Mouse (Mus musculus) bone marrow macrophage, adult 2 months (primary cell): ENCODE measurements around the gene Mmrn2. TPM values are rescaled to one million over a fixed set of nuclear protein-coding genes. Genes with fewer than 3 reads are reported as not detected.

Source experiments
- H3K27ac ChIP-seq: 2 replicates; pipeline ENCODE4 v1.5.1; 2012; ENCODE audit warnings: low read depth, low read length; ENCODE audit not compliant: insufficient read depth
- H3K4me1 ChIP-seq: 2 replicates; pipeline ENCODE4 v1.6.1; 2012; ENCODE audit warnings: low read length; ENCODE audit not compliant: control insufficient read depth, insufficient read depth
- H3K4me3 ChIP-seq: 2 replicates; pipeline ENCODE4 v1.5.1; 2012; ENCODE audit warnings: mild to moderate bottlenecking, low read length, moderate library complexity; ENCODE audit not compliant: insufficient read depth
- CTCF ChIP-seq: IDR thresholded peaks from 2 replicates; pipeline ENCODE4 v1.5.1; 2012; ENCODE audit warnings: low read depth, mild to moderate bottlenecking, low read length, moderate library complexity
- POLR2A ChIP-seq: IDR thresholded peaks from 2 replicates; pipeline ENCODE4 v1.6.1; 2012; ENCODE audit warnings: mild to moderate bottlenecking, low read depth, low read length, borderline replicate concordance
- polyA plus RNA-seq: library from polyadenylated mRNA; stranded (reverse); fragments of >200 nt; gene quantifications from 2 replicates; pipeline ENCODE4 v1.2.4, GENCODE M21; 2012; ENCODE audit not compliant: missing spikeins, insufficient read depth, insufficient read length

Gene Mmrn2
- polyA plus RNA-seq = not detected in 2 replicates

GRCm38 (mm10) chr14:34375415-34375904, at the start of gene Mmrn2:
Gene Mmrn2, plus strand, starts transcription at chr14:34375465.
- Histone ChIP-seq H3K4me1 (no peaks in the 10 kb centered on the region), H3K4me3 (no peak within 1 kb of the TSS), H3K27ac (no peak within 1 kb of the TSS)
- TF ChIP-seq CTCF = no peak
- no peak for TF ChIP-seq POLR2A

GRCm38 (mm10) chr14:34326606-34327005, 48.7 kb upstream of the Mmrn2 start:
- H3K4me3 ChIP-seq = no peak overlapping the region
- TF ChIP-seq POLR2A (no peak), CTCF (no peak)
- H3K27ac ChIP-seq = no peak overlapping the region
- H3K4me1 ChIP-seq = no peaks in the 10 kb centered on the region

GRCm38 (mm10) chr14:34327618-34328017, 47.6 kb upstream of the Mmrn2 start:
- no peak overlapping the region for H3K4me3 ChIP-seq
- H3K4me1 ChIP-seq = no peaks in the 10 kb centered on the region
- H3K27ac ChIP-seq = no peak overlapping the region
- TF ChIP-seq CTCF (no peak), POLR2A (no peak)

DNA sequence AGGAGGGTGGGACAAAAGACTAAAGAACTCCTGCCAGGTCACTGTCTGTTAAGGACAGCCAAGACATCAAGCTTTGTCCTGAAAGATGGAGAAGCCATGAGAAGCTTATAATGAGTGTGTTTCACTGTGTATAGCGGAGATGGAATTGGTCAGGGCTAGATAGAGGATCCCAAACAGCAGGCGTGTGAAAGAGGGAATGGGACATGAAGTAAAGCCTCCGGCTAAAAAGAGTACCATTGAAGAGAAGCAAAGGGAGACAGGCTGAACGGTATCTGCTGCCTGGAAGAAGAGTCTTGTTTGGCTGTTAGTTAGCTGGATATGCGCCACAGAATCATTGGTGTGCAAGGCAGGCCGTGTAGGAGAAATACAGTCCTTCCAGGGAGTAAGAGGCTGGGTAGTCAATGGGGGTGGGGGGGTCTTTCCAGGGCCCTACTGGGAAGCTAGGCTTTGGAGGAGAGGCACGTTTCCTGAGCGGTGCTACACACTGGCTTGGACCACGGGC, 44.6 kb upstream of the Mmrn2 start:
- H3K4me1 ChIP-seq = no peaks in the 10 kb centered on the region
- TF ChIP-seq CTCF (no peak), POLR2A (no peak)
- no peak overlapping the region for H3K4me3 ChIP-seq
- H3K27ac ChIP-seq = no peak overlapping the region

DNA sequence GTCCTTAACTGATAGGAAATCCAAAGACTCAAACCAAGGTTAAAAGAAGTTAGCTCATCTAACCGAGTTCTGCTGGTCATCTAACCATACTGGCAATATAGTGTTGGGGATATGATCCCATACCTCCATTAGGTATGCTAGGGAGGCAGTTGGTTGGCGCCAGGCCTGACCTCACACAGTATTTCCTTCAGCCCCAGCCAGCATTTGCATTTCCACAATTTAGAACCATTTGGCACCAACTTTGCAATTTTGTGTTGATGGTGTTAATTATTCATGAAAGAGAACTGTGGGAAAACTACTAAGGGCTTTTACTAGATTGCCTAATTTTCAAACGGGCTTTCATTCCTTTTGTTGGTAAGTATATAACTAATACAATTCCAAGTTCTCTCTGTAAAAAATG, 43.4 kb upstream of the Mmrn2 start:
- no peak overlapping the region for H3K4me3 ChIP-seq
- peaks cover 3% of the 10 kb centered on the region for H3K4me1 ChIP-seq
- TF ChIP-seq CTCF = no peak
- no peak for TF ChIP-seq POLR2A
- H3K27ac ChIP-seq = no peak overlapping the region

- Histone ChIP-seq H3K4me3 (no peak overlapping the region), H3K27ac (no peak overlapping the region), H3K4me1 (peaks cover 3% of the 10 kb centered on the region)
- no peak for TF ChIP-seq CTCF
- TF ChIP-seq POLR2A = no peak
These were observed 42.8 kb upstream of the Mmrn2 start for GRCm38 (mm10) chr14:34332476-34332875.

- Histone ChIP-seq H3K4me3 (no peak overlapping the region), H3K4me1 (peaks cover 12% of the 10 kb centered on the region), H3K27ac (no peak overlapping the region)
- TF ChIP-seq POLR2A (no peak), CTCF (no peak)
These were observed 35.8 kb upstream of the Mmrn2 start for GRCm38 (mm10) chr14:34339446-34339845.

DNA sequence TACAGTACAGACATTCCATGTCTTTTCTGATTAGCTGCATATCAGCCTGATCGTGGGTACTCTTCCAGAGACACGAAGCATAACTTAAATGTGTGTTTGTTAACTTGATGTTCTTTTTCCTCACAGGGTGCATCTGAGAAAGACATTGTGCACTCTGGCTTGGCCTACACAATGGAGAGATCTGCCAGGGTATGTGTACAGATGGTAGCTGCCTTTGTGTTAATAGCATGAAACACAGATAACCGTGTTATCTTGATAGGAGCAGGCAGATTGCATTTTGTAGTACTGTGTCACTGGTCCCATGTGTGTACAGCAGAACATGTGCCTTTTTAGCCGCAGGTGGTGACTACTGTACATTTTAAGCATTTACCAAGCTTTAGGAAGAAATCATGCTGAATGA, 33.3 kb upstream of the Mmrn2 start:
- no peak overlapping the region for H3K27ac ChIP-seq
- TF ChIP-seq CTCF (no peak), POLR2A (no peak)
- H3K4me1 ChIP-seq = peaks cover 9% of the 10 kb centered on the region
- H3K4me3 ChIP-seq = no peak overlapping the region

DNA sequence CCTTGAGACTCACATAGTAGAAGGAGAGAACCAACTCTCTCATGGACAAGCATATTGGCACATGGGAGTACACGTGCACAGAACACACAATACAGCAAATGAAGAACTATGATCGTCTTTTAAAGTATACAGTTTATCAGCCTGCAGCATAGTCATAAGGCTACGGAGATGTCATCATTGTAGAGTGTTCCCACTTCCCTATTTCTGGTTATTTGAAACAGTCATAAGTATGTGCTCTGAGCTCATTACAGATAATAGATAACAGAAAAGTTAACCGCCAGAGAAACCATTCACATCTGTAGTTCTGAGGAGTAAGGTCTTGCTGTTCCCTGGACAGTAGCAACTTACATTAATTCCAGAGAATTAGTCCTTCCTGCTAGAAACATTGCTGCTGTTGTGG, 32.2 kb upstream of the Mmrn2 start:
- TF ChIP-seq POLR2A (no peak), CTCF (no peak)
- Histone ChIP-seq H3K4me3 (no peak overlapping the region), H3K27ac (no peak overlapping the region), H3K4me1 (peaks cover 9% of the 10 kb centered on the region)

- H3K27ac ChIP-seq = no peak overlapping the region
- H3K4me3 ChIP-seq = no peak overlapping the region
- TF ChIP-seq CTCF (no peak), POLR2A (no peak)
These were observed 30.9 kb upstream of the Mmrn2 start for GRCm38 (mm10) chr14:34344361-34344760.

More at GRCm38 (mm10) chr14:34344361-34344760, 30.9 kb upstream of the Mmrn2 start:
- peaks cover 9% of the 10 kb centered on the region for H3K4me1 ChIP-seq
